Mouse (Mus musculus): ENCODE measurements around the gene Sipa1l3.
A peak's percentile ranks its signal among the peaks of the same experiment; 100 is the strongest.

GRCm38 (mm10) chr7:29336795-29337319 is 181.6 kb downstream of the Sipa1l3 start:
- no peak for TF ChIP-seq POLR2A (IDR thresholded peaks at IDR 0.05; ENCODE audit: insufficient read depth, low read depth, low read length)
- TF ChIP-seq CTCF (IDR thresholded peaks at IDR 0.05): 0 out of 2 replicates have a peak, but pooled peaks have one; percentile 1
- no peak for TF ChIP-seq EP300 (IDR thresholded peaks at IDR 0.05; ENCODE audit: insufficient read depth, low read depth, low read length)

All from heart, adult 2 months (tissue).